Mouse (Mus musculus) skeletal muscle tissue, adult 2 months (tissue): ENCODE results near the gene 4933405L10Rik.

Source experiments
- DNase-seq: peaks from one replicate; pipeline ENCODE4 v3.0.0-alpha.2; 2012; ENCODE audit warnings: low read depth, low spot score

Gene 4933405L10Rik

GRCm38 (mm10) chr8:105707498-105708403 lies at the start of gene 4933405L10Rik, which contains the start of gene Enkd1:
4933405L10Rik (plus strand) TSS chr8:105707655.
Enkd1 (minus strand) TSS chr8:105708210.
- peak; percentile 80 for DNase-seq

- DNase-seq, result peak; percentile 13
These were observed 46.3 kb upstream of the 4933405L10Rik start for GRCm38 (mm10) chr8:105661167-105661566.

DNA sequence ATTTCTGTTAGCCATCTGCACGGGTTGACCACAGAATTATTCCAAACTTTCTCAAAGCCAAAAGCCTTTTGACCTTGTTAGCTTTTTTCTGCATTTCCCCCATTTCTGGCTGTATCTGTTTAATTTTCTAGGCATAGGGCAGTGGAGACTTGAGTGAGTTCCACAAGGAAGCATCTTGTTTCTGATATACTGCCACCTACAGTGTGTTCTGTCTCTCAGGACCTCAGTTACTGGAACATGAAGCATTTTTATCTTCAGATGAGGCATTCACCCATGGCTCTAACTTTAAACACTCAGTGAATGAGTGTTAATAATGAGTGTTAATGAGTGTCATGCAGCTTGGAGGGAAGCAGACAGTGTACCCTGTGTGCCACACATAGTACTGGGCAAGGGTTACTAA lies 29.6 kb upstream of the 4933405L10Rik start:
- no peak for DNase-seq

- no peak for DNase-seq
These were observed 22.1 kb upstream of the 4933405L10Rik start for GRCm38 (mm10) chr8:105685325-105685724.

DNA sequence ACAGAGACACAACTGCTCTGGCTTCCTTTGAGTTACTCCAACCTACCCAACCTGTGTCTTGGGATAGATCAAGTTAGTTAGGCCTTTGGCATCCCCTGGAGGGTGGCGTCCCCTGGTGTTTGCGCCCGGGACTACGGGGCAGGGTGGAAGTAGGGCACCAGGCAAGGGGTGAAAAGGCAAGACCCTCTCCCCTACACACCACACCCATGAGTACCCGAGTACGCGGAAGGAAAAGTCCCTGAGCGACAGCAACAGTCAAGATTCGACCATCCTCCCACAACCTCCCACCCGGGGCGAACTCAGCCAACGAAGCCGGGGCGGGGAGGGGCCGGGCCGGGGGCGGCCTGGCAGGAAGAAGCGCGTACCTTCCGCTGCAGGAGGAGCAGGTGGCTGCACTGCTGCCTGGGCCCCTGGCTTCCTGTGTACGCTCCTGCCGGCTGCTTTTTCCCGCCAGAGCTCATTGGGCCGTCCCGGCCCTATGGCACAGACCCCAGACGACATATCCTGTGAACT lies 21.6 kb upstream of the 4933405L10Rik start, which contains the start of gene Carmil2:
Carmil2 (plus strand) TSS at position 479 of the 513 bp plus-strand sequence.
- DNase-seq, result no peak

GRCm38 (mm10) chr8:105686551-105686950 lies 20.9 kb upstream of the 4933405L10Rik start:
- no peak for DNase-seq

DNA sequence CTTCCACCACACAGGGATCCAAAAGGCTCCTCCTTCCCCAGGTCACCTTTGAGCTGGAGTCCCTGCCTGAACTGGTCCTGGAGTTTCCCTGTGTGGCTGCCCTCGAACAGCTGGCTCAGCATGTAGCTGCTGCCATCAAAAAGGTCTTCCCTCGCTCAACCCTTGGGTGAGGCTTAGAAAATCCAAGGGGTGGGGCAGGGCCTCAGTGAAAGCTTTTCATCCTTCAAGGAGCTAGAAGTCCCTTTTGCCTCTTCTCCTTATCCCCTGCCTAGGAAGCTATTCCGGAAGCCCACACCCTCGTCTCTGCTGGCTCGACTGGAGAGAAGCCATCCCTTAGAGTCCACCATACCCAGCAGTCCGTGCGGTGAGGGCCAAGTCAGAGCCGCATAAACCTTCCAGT lies 19.9 kb upstream of the 4933405L10Rik start:
- DNase-seq, result no peak

DNA sequence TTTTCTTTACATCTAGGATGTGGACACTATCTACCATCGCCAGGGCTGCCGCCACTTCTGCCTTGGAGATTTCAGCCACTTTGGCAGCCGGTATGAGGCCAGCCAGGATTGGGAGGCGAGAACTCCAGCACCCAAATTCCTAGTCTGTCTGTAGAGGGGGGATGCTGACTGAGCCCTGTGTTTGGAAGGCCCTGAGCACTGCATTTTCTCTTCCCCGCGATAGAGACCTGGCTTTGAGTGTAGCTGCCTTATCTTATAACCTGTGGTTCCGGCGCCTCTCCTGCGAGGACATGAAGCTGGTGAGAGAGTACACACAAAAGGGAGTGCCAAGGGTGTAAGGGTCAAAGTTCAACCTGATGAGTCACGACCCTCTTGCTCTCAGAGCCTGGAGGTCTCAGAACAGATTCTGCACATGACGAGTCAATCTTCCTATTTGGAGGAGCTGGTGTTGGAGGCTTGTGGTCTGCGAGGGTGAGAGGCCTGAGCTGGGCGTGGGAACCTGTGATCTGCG lies 19.2 kb upstream of the 4933405L10Rik start:
- no peak for DNase-seq

GRCm38 (mm10) chr8:105689256-105689982 lies 18.0 kb upstream of the 4933405L10Rik start:
- DNase-seq, result no peak

GRCm38 (mm10) chr8:105689983-105690360 lies 17.5 kb upstream of the 4933405L10Rik start:
- DNase-seq, result no peak

- DNase-seq, result no peak
These were observed 16.5 kb upstream of the 4933405L10Rik start for GRCm38 (mm10) chr8:105690978-105691377.

DNA sequence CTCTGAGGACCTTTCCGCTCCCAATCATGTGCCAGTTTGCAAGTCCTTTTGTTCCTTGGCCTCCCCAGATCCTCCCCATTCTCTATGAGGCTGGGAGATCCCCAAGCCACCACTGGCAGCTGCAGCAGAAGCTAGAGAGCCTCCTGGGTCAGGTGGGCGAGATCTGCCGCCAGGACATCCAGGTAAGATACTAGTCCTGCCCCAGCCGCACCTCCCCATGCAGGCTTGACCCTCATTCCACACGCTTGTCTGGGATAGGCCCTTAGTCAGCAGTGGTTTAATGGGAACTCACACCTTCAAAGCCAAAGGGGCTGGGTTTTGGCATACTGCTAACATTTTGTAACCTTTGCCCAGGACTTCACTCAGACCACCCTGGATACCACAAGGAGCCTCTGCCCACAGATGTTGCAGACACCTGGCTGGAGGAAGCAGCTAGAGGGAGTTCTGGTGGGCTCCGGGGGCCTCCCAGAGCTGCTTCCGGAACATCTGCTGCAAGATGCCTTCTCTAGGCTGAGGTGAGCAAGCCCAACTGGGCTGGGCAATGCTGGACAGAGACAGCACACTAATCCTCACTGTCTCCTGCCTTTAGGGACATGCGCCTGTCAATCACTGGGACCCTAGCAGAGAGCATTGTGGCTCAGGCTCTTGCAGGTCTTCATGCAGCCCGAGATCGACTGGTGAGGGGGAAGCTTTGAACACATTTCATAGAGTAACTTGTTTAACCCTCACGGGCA lies 14.8 kb upstream of the 4933405L10Rik start:
- no peak for DNase-seq

- no peak for DNase-seq
These were observed 13.8 kb upstream of the 4933405L10Rik start for GRCm38 (mm10) chr8:105693648-105694047.

- DNase-seq, result no peak
These were observed 13.2 kb upstream of the 4933405L10Rik start for GRCm38 (mm10) chr8:105694051-105694799.

- DNase-seq, result no peak
These were observed 12.2 kb upstream of the 4933405L10Rik start for GRCm38 (mm10) chr8:105695080-105695780.

GRCm38 (mm10) chr8:105697196-105697780 lies 10.2 kb upstream of the 4933405L10Rik start:
- DNase-seq, result no peak

DNA sequence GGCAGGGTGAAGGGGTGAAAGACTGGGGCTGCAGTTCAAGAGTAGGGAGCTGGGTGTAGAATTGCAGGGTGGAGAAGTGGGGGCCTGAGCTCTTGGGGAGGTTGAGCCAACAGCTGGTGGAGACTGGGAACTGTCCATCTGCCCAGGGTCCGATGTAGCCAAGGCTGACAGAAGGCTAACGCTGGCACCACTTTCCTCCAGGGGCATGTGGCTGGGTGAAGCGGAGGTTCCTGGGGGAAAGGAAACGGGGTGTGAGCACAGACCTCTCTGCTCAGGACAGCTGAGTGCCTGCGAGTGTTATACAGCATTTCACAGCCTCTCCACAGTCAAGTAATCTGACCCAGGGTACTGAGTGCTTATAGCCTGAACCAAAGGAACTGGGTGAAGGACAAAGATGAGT lies 8.7 kb upstream of the 4933405L10Rik start:
- DNase-seq, result no peak

DNA sequence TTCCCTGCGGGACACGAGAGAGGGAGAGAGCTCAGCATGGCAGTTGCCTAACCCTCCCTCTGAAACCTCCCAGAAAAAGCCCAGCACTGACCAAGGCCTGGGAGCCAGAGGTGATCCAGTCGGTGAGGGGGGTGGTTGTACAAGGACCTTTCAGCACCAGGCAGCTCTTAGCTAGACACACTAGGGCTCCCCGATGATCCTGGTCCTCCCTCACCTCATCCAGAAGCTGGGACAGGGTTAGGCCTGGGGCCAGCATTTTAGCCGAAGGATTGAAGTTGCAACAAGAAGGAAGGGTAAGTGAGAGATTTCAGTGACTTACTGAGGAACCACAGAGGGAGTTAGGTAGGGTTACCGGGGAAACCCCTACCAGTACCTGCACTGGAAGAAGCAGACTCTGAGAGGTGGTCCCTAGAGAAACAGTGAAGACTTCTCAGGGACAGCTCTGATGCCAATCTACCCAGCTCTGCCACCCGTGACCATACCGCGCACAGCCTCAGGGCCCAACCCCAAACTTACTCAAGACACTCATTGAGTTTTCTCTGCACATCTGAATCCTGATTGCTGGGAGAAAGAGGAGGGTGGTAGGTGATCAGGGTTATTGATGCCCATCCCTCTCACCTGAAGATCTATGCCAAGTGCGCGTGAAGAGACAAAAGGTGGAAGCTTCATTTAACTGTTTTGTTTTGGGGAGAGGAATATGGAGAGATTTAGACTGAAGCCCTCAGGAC lies 7.8 kb upstream of the 4933405L10Rik start:
- no peak for DNase-seq

DNA sequence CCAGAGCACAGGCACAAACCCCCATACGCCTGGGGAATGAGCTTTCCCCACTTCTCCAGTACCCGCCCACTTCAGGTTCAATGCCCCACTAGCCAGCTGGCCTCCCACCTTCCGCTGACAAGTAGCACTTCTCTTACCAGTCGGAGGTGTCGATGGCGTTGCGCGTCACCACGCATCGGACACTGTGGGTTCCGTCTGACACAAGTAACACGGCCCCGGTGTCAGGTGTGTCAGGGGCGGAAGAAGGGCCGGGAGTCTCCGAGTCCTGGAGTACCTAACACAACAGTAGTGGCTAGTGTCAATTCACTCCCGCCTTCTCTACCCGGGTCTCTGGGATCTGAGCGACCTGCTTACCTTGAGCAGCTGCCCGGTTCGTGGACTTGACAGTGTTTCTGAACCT lies 6.9 kb upstream of the 4933405L10Rik start:
- peak; percentile 39 for DNase-seq
